Mouse (Mus musculus) lung, adult 10 weeks (tissue): Measurements from ENCODE around the gene Mucl1. TPM values are rescaled to one million over a fixed set of nuclear protein-coding genes. Genes with fewer than 3 reads are reported as not detected.

Experiments used
- polyA plus RNA-seq: library from polyadenylated mRNA; stranded (reverse); fragments of 350-450 nt; fragmentation: Illumina TruSeq; extraction: RNeasy Lipid Tissue Mini Kit (QIAGEN cat#74804); gene quantifications from one replicate; pipeline ENCODE4 v1.2.3, GENCODE M21; 2014; ENCODE audit warnings: low read depth, low replicate concordance; ENCODE audit not compliant: insufficient read depth

The Mucl1 gene
- polyA plus RNA-seq, result not detected

DNA sequence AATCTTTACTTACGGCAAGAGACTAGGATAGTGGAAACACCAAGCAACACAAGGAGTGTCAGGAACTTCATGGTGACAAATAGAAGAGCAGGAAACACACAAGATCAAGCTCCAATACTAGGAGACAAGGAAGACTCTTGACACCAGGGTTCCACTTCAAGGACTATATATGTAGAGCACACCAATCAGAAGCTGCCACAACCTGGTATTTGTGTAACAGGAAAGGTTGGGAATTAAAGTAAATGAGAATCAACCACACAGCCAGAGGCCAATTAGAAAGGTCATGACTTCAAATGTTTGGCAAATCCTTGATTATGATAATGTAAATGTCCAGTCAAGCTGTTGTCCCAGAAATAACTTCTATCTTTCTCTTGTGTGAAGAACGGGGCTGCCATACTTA is at the start of gene Mucl1:
Mucl1 (minus strand) TSS at position 101 of the 400 bp plus-strand sequence.

Other genes starting within 250 kb of the Mucl1 start
- gene Ppp1r1a, start 217.5 kb downstream of the Mucl1 start, polyA plus RNA-seq, result 8.8 TPM
- gene Glycam1, start 190.4 kb downstream of the Mucl1 start, polyA plus RNA-seq, result not detected
- gene Mucl2, start 143.8 kb upstream of the Mucl1 start, polyA plus RNA-seq, result not detected